Mouse (Mus musculus) liver, postnatal 0 days (tissue): ENCODE data around the gene Atp2c2. TPM values are rescaled to one million over a fixed set of nuclear protein-coding genes. Genes with fewer than 3 reads are reported as not detected.

ENCODE experiments used
- ATAC-seq: fragments of 200-750 bp; cut with Nextera tagmentation; 2 replicates; pipeline ENCODE4 v1.8.0; 2017; ENCODE audit warnings: mild to moderate bottlenecking, moderate library complexity
- DNase-seq: peaks from one replicate; pipeline ENCODE4 v3.0.0-alpha.2; 2016
- H3K27ac ChIP-seq: fragments of 300-500 bp; sonication (generic); 2 replicates; pipeline ENCODE4 v1.5.1; 2014; ENCODE audit warnings: antibody characterized with exemption, moderate library complexity, mild to moderate bottlenecking, low read depth
- H3K27me3 ChIP-seq: fragments of 300-500 bp; sonication (generic); 2 replicates; pipeline ENCODE4 v1.6.1; 2014; ENCODE audit warnings: low read length, control low read depth, mixed read lengths; ENCODE audit not compliant: insufficient read depth
- H3K36me3 ChIP-seq: fragments of 300-500 bp; sonication (generic); replicated peaks from 2 replicates; pipeline ENCODE4 v1.6.1; 2014; ENCODE audit warnings: mild to moderate bottlenecking, control low read depth, low read length, moderate library complexity, mixed read lengths; ENCODE audit not compliant: insufficient read depth
- H3K4me1 ChIP-seq: fragments of 300-500 bp; sonication (generic); 2 replicates; pipeline ENCODE4 v1.6.1; 2014; ENCODE audit warnings: antibody characterized with exemption, mild to moderate bottlenecking, control low read depth; ENCODE audit not compliant: insufficient read depth
- H3K4me2 ChIP-seq: fragments of 300-500 bp; sonication (generic); 2 replicates; pipeline ENCODE4 v1.6.1; 2014; ENCODE audit warnings: low read depth, mild to moderate bottlenecking, low read length, moderate library complexity, mixed read lengths
- H3K4me3 ChIP-seq: fragments of 300-500 bp; sonication (generic); 2 replicates; pipeline ENCODE4 v1.5.1; 2014; ENCODE audit warnings: low read depth, low read length
- H3K9ac ChIP-seq: fragments of 300-500 bp; sonication (generic); replicated peaks from 2 replicates; pipeline ENCODE4 v1.6.1; 2014; ENCODE audit warnings: mild to moderate bottlenecking, moderate library complexity
- H3K9me3 ChIP-seq: fragments of 300-500 bp; sonication (generic); 2 replicates; pipeline ENCODE4 v1.6.1; 2016; ENCODE audit warnings: mild to moderate bottlenecking, control low read depth, low read length, mixed read lengths
- CTCF ChIP-seq: sonication (generic); IDR thresholded peaks from 2 replicates; pipeline ENCODE4 v1.5.1; 2016; ENCODE audit warnings: antibody characterized with exemption, low read depth
- EP300 ChIP-seq: IDR thresholded peaks from 2 replicates; pipeline ENCODE4 v1.6.1; 2016; ENCODE audit warnings: antibody characterized with exemption, low read depth, mild to moderate bottlenecking
- WGBS: fragments of 180-500 bp; shearing (Covaris S2); extraction: QIAGEN DNeasy Blood & Tissue Kit; methylation state at CpG from one replicate; pipeline ENCODE4 v1.1.7; 2014; ENCODE audit not compliant: insufficient replicate concordance; 5-methylcytosine and 5-hydroxymethylcytosine counted together
- polyA plus RNA-seq: library from polyadenylated mRNA; unstranded; fragments of >200 nt; fragmentation: Nextera tagmentation; extraction: Ambion mirVana; gene quantifications from 2 replicates; pipeline ENCODE4 v1.2.1, GENCODE M21; 2015

The Atp2c2 gene
- polyA plus RNA-seq, result 0.05 and 0.14 TPM in 2 replicates

DNA sequence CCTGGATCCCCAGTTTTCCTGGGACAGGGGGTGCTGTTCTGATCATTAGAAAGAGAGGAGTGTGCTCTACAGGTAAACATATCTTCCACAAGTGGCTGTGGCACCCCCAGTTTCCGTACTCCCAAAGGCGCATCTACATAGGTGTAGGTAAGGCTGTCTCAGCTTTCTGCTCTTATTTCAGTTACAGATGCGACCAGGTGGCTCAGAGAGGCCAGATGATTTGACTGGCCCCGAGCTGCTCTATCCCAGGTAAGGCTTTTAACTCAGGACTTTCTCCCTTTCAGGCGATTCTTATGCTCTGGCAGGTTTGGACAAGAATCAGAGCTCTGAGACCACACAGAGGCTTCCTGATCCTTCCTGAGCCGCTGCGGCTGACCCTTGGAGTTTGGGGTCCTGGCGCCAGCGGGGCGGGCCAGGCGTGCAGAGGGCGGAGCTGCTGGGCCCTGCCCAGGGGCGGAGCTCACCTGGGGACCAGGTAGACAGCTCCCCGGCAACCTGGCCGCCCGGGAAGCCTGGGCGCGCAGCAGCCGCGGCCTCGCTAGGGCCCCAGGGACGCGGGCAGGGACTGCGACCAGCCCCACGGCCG is at the start of gene Atp2c2:
Atp2c2 (plus strand) TSS at position 461 of the 586 bp plus-strand sequence.
- H3K36me3 ChIP-seq, result no peaks in the 10 kb centered on the region
- DNase-seq, result no peak
- peak within 1 kb of the TSS; percentile 51 for H3K4me2 ChIP-seq
- no peaks in the 10 kb centered on the region for H3K9me3 ChIP-seq
- no peak; the same call in 1 of the 2 replicates for ATAC-seq
- TF ChIP-seq CTCF (no peak), EP300 (no peak)
- peaks cover 54% of the 10 kb centered on the region for H3K27me3 ChIP-seq
- 9% methylated on average over 22 of the region's 26 CpGs for WGBS
- H3K4me1 ChIP-seq, result peaks cover 10% of the 10 kb centered on the region; the same call in 1 of the 2 replicates
- no peak within 1 kb of the TSS for H3K27ac ChIP-seq
- H3K9ac ChIP-seq, result no peak within 1 kb of the TSS
- H3K4me3 ChIP-seq, result no peak within 1 kb of the TSS; the same call in 1 of the 2 replicates

DNA sequence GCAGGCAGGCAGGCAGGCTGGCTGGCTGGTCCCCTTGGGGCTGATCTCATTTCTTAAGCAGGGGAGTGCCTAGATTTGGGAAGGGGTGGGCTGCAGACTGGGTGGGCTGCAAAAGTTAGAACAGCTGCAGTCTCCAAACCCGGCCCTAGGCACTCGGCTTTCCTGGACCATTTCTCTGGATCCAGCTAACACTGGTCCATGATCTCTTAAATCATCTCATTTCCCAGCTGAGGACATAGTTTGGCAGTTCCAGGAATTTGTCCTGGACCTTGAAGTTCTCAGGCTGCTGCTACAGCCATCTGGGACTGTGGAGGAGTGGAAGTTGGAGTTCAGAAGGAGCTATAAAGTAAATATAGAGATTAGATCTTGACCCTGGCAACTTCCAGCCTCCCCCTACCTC is 48.5 kb upstream of the Atp2c2 start:
- DNase-seq (no peak), ATAC-seq (no peak)
- Histone ChIP-seq H3K27me3 (no peaks in the 10 kb centered on the region), H3K9me3 (no peaks in the 10 kb centered on the region), H3K4me2 (no peak overlapping the region), H3K4me3 (no peak overlapping the region), H3K27ac (no peak overlapping the region), H3K36me3 (no peaks in the 10 kb centered on the region), H3K4me1 (no peaks in the 10 kb centered on the region), H3K9ac (no peak overlapping the region)
- WGBS, result 57% methylated on average over 2 of the region's 2 CpGs
- TF ChIP-seq CTCF, result no peak
- no peak for TF ChIP-seq EP300

DNA sequence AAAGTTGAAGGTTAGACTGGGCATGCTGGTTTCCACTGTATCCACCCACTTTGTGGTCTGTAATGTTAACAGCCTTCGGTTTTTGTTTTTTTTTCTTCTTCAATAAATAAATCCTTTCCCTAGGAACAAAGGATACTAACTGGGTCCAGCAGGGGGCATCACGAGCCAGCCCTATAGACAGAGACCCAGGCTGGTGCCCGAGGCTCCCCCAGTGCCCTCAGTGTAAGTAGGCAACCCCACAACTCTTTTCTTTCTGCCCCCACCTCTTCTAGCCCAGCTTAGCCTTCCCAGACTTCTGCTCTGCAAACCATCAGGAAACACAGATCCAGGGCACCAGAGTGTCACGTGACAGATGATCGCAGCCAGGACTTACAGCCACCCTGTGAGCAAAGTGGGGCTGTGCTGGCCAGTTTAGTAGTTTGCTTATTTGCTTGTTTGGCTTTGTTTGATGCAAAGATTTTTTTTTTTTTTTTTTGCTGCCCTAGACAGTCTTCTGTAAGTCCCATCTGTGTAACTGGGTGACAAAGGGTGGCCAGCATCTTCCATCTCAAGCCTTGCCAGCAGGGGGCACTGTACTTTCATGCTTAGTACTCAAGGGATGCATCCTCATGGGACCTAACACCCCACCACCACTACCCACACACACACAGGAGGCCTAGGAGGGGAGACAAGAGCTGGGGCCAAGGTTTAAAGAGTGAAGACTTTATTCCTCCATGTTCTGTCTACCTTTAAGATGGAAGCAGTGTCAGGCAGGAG is 42.9 kb upstream of the Atp2c2 start:
- DNase-seq (no peak), ATAC-seq (no peak)
- H3K4me2 ChIP-seq, result no peak overlapping the region
- H3K27ac ChIP-seq, result no peak overlapping the region
- H3K9me3 ChIP-seq, result no peaks in the 10 kb centered on the region
- H3K27me3 ChIP-seq, result no peaks in the 10 kb centered on the region
- no peak overlapping the region for H3K4me3 ChIP-seq
- no peak overlapping the region for H3K9ac ChIP-seq
- H3K36me3 ChIP-seq, result no peaks in the 10 kb centered on the region
- H3K4me1 ChIP-seq, result no peaks in the 10 kb centered on the region
- TF ChIP-seq CTCF (peak; percentile 51), EP300 (no peak)
- 51% methylated on average over 5 of the region's 5 CpGs for WGBS

DNA sequence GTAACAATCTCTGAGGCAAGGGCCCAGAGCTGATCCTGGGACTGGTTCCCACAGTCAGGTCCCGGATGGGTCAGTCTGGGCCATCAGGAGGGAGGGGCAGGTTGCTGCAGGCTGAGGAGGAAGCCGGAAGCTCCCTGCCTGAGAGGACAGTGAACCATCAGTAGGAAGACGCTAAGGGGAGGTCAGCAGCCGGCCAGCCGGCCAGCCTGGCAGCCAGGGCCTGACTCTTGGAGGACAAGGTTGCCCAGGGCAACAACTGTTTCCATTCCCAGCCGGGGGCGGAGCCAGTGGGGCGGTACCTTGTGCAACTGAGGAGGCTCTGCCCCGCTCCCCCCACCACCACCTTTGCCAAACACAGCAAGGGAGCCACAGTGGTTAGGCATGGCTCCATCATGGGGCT is 38.7 kb upstream of the Atp2c2 start:
- DNase-seq (peak; percentile 57), ATAC-seq (peak; percentile 56)
- Histone ChIP-seq H3K27me3 (no peaks in the 10 kb centered on the region), H3K9ac (no peak overlapping the region), H3K4me2 (no peak overlapping the region), H3K27ac (peak overlapping the region; percentile 55; the same call in 1 of the 2 replicates), H3K4me3 (no peak overlapping the region), H3K36me3 (no peaks in the 10 kb centered on the region), H3K4me1 (no peaks in the 10 kb centered on the region), H3K9me3 (no peaks in the 10 kb centered on the region)
- TF ChIP-seq CTCF, result no peak
- TF ChIP-seq EP300, result no peak
- WGBS, result 21% methylated on average over 9 of the region's 9 CpGs

DNA sequence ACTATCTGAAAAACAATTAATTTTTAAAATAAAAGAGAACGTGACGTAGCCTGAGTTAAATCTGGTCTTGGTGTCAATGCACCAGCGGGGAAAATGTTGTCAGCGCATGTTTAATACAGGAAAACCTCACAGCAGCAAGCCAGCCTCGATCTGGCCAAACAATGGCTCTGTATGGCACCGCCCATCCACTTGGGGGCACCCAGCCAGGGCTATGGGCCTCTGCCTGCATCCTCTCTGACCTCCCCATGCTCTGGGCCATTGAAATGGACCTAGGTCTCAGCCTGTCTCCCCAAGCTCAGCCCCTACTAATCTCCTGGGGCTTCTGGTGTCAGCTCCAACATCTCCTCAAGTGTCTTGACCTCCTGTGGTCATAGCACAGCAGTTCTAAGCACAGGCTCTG is 37.9 kb upstream of the Atp2c2 start:
- WGBS, result 54% methylated on average over 6 of the region's 6 CpGs
- 0 out of 2 replicates have a peak, but pooled peaks cover 2% of the 10 kb centered on the region for H3K27me3 ChIP-seq
- no peaks in the 10 kb centered on the region for H3K9me3 ChIP-seq
- no peak overlapping the region for H3K4me3 ChIP-seq
- DNase-seq (no peak), ATAC-seq (no peak)
- no peak overlapping the region for H3K4me2 ChIP-seq
- H3K4me1 ChIP-seq, result no peaks in the 10 kb centered on the region
- H3K27ac ChIP-seq, result peak overlapping the region; percentile 44; the same call in 1 of the 2 replicates
- H3K36me3 ChIP-seq, result no peaks in the 10 kb centered on the region
- no peak for TF ChIP-seq CTCF
- TF ChIP-seq EP300, result no peak
- H3K9ac ChIP-seq, result no peak overlapping the region

DNA sequence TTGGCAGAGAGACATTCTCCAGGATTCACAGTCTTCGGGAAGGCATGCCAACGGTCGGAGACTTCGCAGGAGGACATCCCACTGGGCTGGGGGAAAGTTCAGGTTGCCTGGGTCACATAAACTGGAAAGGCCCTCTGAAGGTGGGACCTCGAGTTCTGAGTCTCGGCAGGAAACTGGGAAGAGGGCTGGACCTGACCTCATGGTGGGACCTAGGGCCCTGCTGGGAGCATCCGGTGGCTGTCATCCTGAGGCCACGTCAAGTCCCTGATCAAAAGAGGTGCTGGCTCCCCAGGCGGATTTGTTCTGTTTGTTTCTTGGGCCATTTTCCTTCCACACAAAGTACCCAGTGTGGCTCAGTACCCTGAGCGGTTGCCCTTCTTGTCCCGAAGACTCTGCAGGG is 36.4 kb upstream of the Atp2c2 start:
- Histone ChIP-seq H3K9me3 (no peaks in the 10 kb centered on the region), H3K4me2 (no peak overlapping the region), H3K27me3 (0 out of 2 replicates have a peak, but pooled peaks cover 2% of the 10 kb centered on the region), H3K36me3 (no peaks in the 10 kb centered on the region), H3K27ac (no peak overlapping the region), H3K4me3 (no peak overlapping the region), H3K9ac (no peak overlapping the region), H3K4me1 (no peaks in the 10 kb centered on the region)
- DNase-seq (no peak), ATAC-seq (no peak)
- 66% methylated on average over 11 of the region's 11 CpGs for WGBS
- TF ChIP-seq CTCF, result no peak
- no peak for TF ChIP-seq EP300
